Mouse (Mus musculus): ENCODE measurements around the gene Birc7.

- TF ChIP-seq CTCF (IDR thresholded peaks at IDR 0.05; ENCODE audit: extremely low read depth, insufficient read depth, low read length) (peak; percentile 33; the same call in 1 of the 2 replicates), POLR2A (IDR thresholded peaks at IDR 0.05; ENCODE audit: extremely low read depth, insufficient read depth, low read length) (no peak)
Measured at GRCm38 (mm10) chr2:180966092-180966882, 37.5 kb downstream of the Birc7 start.
